Mouse (Mus musculus) kidney, adult 2 months (tissue): ENCODE measurements around the gene Tmem62.

Source experiments
- CTCF ChIP-seq: fragments of 200-500 bp; conservative IDR thresholded peaks from 2 replicates; pipeline ENCODE4 v1.5.1; 2011; ENCODE audit warnings: low read depth, mild to moderate bottlenecking, control low read depth, low read length, moderate library complexity, mixed read lengths; ENCODE audit not compliant: insufficient read depth, insufficient read length
- POLR2A ChIP-seq: fragments of 200-500 bp; IDR thresholded peaks from one replicate; pipeline ENCODE4 v1.6.1; 2011; ENCODE audit warnings: low read depth, low read length, control low read depth

DNA sequence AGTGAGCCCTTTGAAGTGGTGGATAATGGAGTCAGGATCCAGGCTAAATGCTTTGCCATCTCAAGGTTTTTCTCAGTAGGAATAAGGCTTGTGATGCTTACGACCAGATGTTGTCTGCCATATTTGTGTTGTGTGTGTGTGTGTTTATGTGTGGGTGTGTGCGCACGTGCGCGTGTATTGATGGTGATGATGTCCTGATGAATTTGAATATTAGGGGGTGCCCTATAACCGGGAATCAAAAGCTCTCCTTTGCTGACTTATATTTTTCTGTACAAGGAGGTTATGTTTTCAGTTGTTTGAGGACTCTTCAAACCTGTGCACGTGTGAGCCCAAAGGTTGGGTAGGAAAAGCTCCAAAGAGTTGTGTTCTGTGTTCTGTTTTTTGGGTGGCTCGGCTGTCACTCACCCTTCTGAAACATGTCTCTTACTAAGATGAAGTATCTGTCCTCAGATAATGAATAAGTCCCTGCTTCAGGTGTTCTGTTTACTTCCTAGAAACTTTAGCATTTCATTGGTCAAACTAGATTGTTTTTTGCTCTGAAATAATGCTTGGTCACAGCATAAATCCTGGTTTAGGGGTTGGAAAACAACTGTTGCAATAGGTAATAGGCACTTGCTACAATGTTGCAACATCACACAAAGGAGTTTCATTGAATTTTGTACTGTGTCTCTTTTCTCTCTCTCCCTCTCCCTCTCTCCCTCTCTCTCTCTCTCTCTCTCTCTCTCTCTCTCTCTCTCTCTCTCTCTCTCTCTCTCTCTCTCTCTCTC is 1.3 kb downstream of the Tmem62 start:
- TF ChIP-seq CTCF (no peak), POLR2A (no peak)
